Mouse (Mus musculus): ENCODE measurements at regions not wholly inside any gene's neighbourhood (a gene's known extent, or its start where the extent isn't known, plus 50 kb on each side); places are given as distances from the start of the nearest gene placed in this dataset.

DNA sequence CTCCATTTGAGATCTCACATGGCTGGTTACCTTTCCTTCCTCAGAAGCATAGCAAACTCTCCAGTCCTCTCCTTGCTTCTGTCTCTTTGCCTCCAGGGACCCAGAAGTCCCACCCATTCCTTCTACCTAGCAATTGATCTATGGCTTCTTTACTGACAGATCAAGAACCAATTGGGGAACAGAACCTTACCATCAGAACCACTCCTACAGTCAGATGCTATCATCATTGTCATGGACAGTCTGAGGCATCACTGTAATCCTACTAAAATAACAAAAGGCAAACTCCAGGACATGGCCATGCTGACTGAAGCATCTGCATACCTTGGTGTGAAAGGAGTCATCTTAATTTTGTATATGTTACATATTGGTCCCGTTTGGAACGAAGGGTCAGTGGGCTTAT lies 401.9 kb upstream of the Ubash3b start:
- no peak for TF ChIP-seq CTCF (IDR thresholded peaks at IDR 0.05; ENCODE audit: low read depth, low read length)
- TF ChIP-seq POLR2A (IDR thresholded peaks at IDR 0.05; ENCODE audit: borderline replicate concordance, low read depth, low read length) = no peak
